Mouse (Mus musculus) T-helper 2 cell (primary cell): ENCODE measurements around the gene Olfr985.

Source experiments
- in situ Hi-C: fragments of 300-600 bp; cut with MboI, MseI; formaldehyde crosslinking; loops from one replicate; pipeline ENCODE4 v1.15.1; 2025; ENCODE audit warnings: high pct_unique_total_duplicates

Gene Olfr985

DNA sequence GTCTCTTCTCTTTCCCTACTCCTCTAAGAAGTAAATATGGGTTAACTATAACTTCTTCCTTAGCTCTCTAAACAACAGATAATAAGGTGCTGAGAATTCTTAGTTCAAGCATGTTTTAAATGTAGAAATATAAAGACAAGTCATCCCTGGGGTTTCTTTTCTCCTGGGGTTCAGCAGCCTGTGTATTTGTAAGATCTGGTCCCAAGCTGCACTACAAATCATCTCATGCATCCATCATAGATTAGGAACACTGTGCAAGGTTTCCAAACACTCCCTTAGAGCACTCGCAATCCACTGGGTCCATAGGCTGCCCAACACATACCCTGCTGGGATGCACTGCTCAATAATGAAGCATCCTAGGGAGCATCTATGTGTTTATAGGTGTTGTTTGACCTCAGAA, at the start of gene Olfr985:
TSS of gene Olfr985 (minus strand) at position 101 of the 400 bp plus-strand sequence.
- in situ Hi-C loops: no loop called here

DNA sequence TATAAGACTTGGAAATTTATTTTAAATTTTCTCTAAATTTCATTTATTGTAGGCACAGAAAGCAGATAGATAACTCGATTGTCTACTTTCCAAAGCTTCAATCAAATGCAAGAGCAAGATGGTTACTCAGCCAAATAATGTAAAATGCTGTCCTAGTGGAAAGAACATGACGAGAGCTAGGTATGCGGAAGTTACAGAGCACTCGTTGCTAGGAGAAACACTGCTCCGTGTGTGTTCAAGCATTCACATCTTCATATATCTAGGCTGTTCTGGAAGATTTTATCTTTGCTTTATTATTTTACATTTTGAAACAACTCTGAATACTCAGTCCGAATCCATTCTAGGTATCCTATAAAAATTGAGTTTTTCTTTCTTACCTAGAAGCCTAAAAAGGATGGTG, 47.0 kb upstream of the Olfr985 start:
- in situ Hi-C loops: no loop called here

DNA sequence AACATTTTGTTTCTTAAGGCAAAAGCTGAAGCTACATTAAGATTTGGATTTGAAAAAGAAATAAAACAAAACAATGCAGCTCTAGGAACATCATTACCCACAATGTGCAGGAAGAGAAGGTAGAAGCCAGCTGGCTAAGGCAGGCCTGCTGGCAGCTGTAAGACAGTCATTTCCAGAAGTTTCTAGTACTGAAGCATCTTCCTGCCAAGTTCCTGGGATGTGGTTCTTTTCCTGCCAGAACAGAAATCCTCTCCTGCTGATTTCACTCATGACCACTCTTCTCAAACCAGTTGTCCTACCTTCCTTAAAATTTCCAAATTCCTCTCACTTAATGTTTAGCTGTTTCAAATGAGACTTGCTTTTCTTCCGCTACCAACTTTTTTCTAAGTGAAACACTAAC, 36.5 kb upstream of the Olfr985 start:
- in situ Hi-C loops: no loop called here

DNA sequence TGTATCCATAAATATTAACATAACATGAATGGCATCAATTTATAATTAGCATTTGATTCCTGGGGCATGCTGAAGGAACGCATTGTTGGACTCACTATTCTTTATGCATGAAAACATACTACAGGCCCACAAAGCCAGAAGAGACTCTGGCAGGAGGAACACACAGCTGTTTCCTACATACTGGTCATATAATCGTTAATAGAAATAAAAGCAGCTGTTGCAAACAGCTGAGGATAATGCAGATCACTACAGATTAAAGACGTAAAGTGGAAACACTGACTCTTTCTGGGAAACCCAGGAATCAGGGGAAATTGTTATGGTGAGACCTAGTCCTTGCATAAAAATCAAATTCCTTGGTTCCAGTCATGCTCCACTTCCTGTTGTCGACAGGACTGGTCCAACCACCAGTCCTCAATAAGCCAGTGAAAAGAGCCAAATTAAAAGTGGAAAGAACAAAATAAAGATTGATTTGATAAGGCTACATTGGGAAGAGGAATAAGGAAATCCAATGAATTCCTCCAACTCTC, 25.2 kb upstream of the Olfr985 start:
- in situ Hi-C loops: no loop called here

DNA sequence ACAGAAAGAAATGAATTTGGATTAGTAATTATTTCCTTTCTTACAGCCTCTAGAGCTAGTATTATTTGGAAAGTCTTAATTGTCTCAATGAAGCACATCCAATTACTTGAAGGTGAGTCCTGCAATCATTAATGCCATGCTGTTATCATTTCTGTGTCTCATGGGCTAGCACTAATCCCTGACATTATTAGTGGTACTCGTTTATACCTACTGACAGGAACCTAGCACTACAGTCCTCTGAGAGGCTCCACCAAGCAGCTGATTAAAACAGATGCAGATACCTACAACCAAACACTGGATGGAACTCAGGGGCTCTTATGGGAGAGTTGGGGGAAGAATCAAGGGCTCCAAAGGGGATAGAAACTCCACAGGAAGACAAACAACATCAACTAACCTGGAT, 11.6 kb upstream of the Olfr985 start:
- in situ Hi-C loops: no loop called here

DNA sequence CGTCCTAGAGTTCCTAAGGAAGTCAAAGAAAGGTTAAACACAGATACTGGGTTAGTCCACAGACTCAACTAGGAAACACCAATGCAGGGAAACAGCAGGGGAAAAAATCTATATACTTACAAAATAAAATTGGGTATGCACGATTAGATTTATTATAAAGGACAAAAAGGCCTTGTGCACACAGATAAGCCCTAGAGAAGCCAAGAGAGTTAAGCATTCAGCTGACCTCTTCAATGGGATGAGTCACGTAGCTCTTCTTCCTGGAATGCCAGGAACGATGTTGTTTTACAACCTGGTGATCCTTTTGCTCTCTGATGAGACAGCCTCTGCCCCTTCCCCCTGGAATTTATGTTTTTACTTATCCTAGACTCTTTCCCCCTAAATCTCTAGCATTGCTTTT, 9.5 kb upstream of the Olfr985 start:
- in situ Hi-C loops: no loop called here

DNA sequence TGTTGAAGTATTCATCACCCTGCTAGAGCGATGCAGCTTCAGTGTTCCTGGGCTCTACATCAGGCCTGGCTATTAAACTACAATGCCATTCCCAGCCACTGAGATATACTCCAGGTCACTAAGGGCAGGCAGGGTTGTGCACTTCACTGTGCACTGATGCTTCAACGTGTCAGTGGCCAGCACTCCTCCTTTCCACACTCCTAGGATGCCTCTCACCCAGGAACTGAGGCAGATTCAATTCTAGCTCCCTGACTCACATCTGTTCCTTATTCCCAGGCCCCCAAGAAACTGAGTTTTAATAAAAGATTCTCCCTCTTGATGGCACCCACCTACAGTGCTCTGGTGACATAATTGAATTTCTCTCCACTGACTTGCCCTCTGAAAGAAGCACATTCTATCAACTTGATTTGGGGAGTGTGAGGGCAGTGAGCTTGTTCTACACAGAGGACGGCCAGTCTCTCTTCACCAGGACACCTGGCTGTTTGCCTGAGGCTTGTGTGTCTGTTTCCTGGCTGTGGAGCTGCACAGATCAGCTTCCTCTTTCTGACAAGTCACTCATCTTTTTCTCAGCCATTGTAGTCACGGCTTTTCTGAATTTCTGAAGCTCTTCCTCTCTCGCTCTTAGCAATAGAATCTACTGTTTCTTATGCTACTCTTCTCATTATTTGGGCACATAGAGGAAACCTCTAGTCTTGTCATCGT, 7.2 kb upstream of the Olfr985 start:
- in situ Hi-C loops: no loop called here

DNA sequence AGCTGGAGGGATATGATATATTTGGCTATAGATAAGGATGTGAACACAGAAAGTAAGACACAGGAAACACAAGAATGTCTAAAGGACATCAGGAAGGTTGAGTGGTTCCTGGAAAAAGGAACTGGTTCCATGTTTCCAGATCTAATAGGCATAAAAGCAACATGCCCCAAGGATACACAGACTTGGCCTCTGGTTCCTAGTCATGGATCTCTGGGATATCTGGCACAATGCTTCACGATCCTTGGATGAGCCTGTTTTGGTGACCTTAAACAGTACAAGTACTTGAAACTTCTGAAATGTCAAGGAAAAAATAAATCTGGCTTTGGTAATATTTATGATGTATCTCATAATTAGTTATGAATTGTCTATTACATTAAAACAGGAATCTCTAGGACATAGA, 572 bp upstream of the Olfr985 start:
- in situ Hi-C loops: no loop called here

DNA sequence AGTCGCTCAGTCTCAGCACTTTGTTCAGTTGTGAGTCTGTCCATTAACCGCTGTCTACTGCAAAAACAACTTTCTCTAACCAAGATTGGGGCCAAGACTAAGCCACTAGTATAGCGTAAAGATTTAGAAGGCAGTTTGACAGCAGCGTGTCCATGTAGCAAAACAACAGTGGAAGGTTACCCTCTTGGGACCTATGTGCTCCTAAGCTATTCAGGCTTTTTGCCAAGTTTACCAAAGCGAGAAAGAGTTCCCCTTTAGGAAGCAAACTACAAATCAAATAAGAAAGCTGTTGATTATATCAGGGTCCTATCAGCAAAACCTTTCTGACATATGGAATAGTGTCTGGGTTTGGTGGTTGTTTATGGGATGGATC, 12.7 kb downstream of the Olfr985 start:
- in situ Hi-C loops: no loop called here

DNA sequence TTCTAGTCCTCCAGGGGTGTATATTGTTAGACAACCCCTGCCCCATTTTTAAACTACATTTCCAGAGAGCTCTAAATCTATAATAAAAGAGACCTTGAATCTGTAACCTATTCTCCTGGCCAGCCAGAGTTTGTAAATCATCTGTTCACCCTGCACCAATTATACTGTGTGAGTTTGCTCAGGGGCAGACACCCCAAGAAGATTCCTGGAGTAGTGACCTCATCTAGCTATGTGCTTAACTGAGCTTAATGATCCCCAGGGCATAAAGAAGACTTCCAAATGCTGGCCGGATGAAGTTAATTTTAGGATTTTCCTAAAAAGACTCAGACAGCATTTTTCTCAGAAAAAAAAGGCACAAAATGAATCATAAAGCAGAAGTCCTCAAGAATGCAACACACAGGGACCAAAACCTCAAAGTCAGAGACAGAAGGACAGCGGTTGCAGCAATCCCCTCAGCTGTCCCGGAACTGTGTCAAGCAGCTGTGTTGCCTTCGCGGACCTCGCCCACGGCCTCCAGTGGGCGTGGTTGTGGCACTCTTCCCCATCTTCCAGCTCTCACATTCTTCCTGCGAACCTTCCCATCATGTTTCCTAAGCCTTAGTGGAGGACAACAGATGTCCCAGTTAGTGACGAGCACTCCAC, 13.2 kb downstream of the Olfr985 start:
- in situ Hi-C loops: no loop called here

DNA sequence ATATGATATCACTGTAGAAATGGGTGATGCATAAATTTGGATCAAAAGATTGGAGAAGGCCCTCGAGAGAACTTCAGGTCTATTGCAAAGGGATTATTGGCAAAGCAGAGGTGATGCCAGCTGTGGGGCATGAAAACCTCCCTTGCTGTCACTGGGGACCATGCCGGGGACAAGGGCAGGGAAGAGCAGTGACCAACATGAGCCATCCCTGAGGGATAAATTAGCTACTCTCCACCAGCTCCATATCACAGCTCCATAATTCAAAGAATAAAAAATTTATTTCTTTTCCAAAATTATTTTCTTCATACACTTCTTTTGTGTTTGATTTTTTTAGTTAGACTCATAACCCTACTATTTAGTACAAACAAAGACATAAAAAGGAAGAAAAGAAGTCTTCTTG, 15.9 kb downstream of the Olfr985 start, which contains the start of gene Olfr984:
TSS of gene Olfr984 (minus strand) at position 101 of the 400 bp plus-strand sequence.
- in situ Hi-C loops: no loop called here

DNA sequence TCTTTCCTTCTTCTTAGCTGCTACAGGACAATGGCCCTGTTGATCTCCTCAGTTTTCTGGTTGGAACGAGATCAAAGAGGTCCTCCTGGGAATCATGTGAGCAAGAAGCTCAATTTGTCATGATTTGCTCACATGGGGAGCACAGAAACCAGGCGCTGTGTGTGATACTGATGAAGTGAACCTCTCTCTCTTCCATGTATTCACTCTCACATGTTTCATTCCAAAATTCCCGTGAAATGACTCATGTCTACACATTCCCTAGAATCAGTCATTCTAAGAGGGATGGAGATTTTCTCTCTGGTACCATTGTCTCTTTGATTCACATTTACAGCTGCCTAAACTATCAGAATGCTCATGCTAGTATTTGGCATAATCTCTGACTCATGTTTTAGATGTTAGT, 35.2 kb downstream of the Olfr985 start:
- in situ Hi-C loops: no loop called here

DNA sequence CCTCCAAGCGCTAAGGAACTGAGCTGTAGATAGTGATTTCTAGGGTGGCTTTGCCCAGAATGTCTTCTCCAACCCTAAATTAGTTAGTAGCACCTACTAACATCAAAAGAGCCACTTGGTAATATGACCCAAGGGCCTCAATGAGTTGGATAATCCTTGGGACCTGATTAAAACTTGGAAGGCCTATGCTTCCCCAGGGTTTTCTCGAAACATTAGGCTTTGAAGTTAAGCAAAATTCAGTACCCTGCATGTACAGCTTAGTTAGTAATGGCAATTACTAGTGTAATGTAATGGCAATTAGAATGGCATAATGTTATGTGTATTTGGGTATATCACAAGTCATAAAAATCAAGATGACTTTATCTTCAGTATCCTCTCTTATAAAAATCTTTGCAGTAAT, 36.5 kb downstream of the Olfr985 start, which contains the start of gene Olfr983:
TSS of gene Olfr983 (minus strand) at position 101 of the 400 bp plus-strand sequence.
- in situ Hi-C loops: no loop called here
